Mouse (Mus musculus) C3H10T1/2 (cell line): ENCODE results near the gene Defb7. TPM values are rescaled to one million over a fixed set of nuclear protein-coding genes. Genes with fewer than 3 reads are reported as not detected.

Experiments used
- polyA plus RNA-seq, 2 experiments: library from polyadenylated mRNA; unstranded; fragments of >200 nt; fragmentation: generic; extraction: Trizol; gene quantifications; one replicate each; pipeline ENCODE4 v1.2.1; 2012; ENCODE audit warnings: missing spikeins in 2 of 2

Defb7 gene
- polyA plus RNA-seq = not detected

GRCm38 (mm10) chr8:19494797-19495196 is at the start of gene Defb7:
Gene Defb7, plus strand, starts transcription at chr8:19495097.

Other genes starting within 250 kb of the Defb7 start
- gene Defb5, start 247.5 kb upstream of the Defb7 start, polyA plus RNA-seq = not detected
- gene Defb3, start 201.7 kb upstream of the Defb7 start, polyA plus RNA-seq = not detected
- gene Defb8, start 47.5 kb upstream of the Defb7 start, polyA plus RNA-seq = not detected
- gene 4930467E23Rik, start 234.5 kb downstream of the Defb7 start, polyA plus RNA-seq = not detected